Mouse (Mus musculus): ENCODE measurements around the gene Rnpepl1.

- TF ChIP-seq CTCF (IDR thresholded peaks at IDR 0.05; ENCODE audit: borderline replicate concordance, insufficient read depth, low read length) (no peak), POLR2A (IDR thresholded peaks at IDR 0.05; ENCODE audit: low read depth, low read length) (no peak)
Measured at GRCm38 (mm10) chr1:92877431-92877978, 33.1 kb upstream of the Rnpepl1 start.
